Mouse (Mus musculus) midbrain, embryonic 11.5 days (tissue): Measurements from ENCODE around the gene Rnf135. TPM values are rescaled to one million over a fixed set of nuclear protein-coding genes. Genes with fewer than 3 reads are reported as not detected.
"Not testable (repeated sequence)": the region's sequence is repeated elsewhere in the genome, so short reads cannot be mapped to it uniquely, and the experiment has no call there.

Experiments
- ATAC-seq: fragments of 200-750 bp; cut with Nextera tagmentation; 2 replicates; pipeline ENCODE4 v1.8.0; 2017; ENCODE audit warnings: moderate TSS enrichment, moderate library complexity; ENCODE audit not compliant: low FRiP score
- DNase-seq: peaks from one replicate; pipeline ENCODE4 v3.0.0; 2015; ENCODE audit warnings: low spot score; ENCODE audit errors: missing footprints
- H3K27ac ChIP-seq: fragments of 300-500 bp; sonication (generic); 2 replicates; pipeline ENCODE4 v1.5.1; 2014; ENCODE audit warnings: low read depth, low read length
- H3K27me3 ChIP-seq: fragments of 300-500 bp; sonication (generic); 2 replicates; pipeline ENCODE4 v1.6.1; 2014; ENCODE audit warnings: mild to moderate bottlenecking, low read length, moderate library complexity, mixed read lengths; ENCODE audit not compliant: control insufficient read depth, insufficient read depth
- H3K36me3 ChIP-seq: fragments of 300-500 bp; sonication (generic); 2 replicates; pipeline ENCODE4 v1.6.1; 2014; ENCODE audit warnings: mild to moderate bottlenecking, low read length, moderate library complexity, mixed read lengths; ENCODE audit not compliant: control insufficient read depth, insufficient read depth
- H3K4me1 ChIP-seq: fragments of 300-500 bp; sonication (generic); 2 replicates; pipeline ENCODE4 v1.6.1; 2014; ENCODE audit warnings: low read length; ENCODE audit not compliant: control insufficient read depth, insufficient read depth
- H3K4me2 ChIP-seq: fragments of 300-500 bp; sonication (generic); 2 replicates; pipeline ENCODE4 v1.6.1; 2014; ENCODE audit warnings: mild to moderate bottlenecking, moderate library complexity
- H3K4me3 ChIP-seq: fragments of 300-500 bp; sonication (generic); 2 replicates; pipeline ENCODE4 v1.5.1; 2014; ENCODE audit warnings: low read depth, low read length
- H3K9ac ChIP-seq: fragments of 300-500 bp; sonication (generic); 2 replicates; pipeline ENCODE4 v1.6.1; 2014; ENCODE audit warnings: low read length
- H3K9me3 ChIP-seq: fragments of 300-500 bp; sonication (generic); 2 replicates; pipeline ENCODE4 v1.6.1; 2016; ENCODE audit warnings: low read length; ENCODE audit not compliant: control insufficient read depth
- WGBS: fragments of 180-500 bp; shearing (Covaris S2); extraction: QIAGEN DNeasy Blood & Tissue Kit; methylation state at CpG from one replicate; pipeline ENCODE4 v1.1.7; 2014; 5-methylcytosine and 5-hydroxymethylcytosine counted together
- polyA plus RNA-seq: library from polyadenylated mRNA; unstranded; fragments of >200 nt; fragmentation: Nextera tagmentation; extraction: Ambion mirVana; gene quantifications from 2 replicates; pipeline ENCODE4 v1.2.1, GENCODE M21; 2014

Rnf135 gene
- polyA plus RNA-seq, 1 experiment from 2014 or later: 2.1 TPM

DNA sequence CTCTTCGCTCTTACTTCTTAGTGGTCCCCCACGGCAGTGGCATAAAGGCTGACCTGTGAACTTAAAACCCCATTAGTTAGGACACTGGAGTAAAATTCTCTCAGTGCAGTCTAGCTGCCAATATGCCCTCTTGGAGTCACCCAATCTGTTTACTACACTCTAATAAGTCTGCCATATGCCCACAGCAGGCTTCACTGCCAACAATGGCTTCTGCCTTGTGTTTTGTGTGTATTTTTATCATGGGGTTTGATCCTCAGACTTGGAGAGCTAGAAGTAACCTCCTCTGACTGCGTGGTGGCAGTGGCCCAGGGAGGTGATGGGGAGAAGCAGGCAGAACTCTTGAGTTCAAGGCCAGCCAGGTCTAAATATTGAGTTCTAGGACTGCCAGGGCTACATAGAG lies 20.4 kb downstream of the Rnf135 start:
- WGBS: 76% methylated on average over 3 of the region's 3 CpGs
- H3K9me3 ChIP-seq: no peaks in the 10 kb centered on the region
- H3K4me2 ChIP-seq: no peak overlapping the region
- no peaks in the 10 kb centered on the region for H3K27me3 ChIP-seq
- H3K9ac ChIP-seq: no peak overlapping the region
- no peaks in the 10 kb centered on the region for H3K4me1 ChIP-seq
- no peak overlapping the region for H3K27ac ChIP-seq
- no peak for ATAC-seq
- H3K4me3 ChIP-seq: no peak overlapping the region
- H3K36me3 ChIP-seq: no peaks in the 10 kb centered on the region
- DNase-seq: no peak

DNA sequence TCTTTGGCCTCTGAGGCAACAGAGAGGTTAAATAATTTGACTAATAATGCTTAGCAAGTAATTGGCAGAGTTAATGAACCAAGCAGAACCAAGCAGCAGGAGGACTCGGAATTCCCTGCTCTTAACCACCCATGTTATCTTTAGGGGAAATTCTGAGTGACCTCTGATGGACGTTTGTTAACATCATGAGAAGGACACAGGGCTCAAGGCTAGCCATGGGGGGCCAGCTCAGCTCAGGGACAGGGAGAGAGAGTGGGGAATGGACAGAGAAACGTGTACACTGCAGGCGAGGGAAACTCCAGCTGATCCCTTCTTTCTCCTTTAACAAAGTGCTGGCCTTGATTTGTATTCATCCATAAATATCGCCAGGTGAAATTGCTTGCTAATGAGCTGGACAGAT lies 21.3 kb downstream of the Rnf135 start:
- DNase-seq (no peak), ATAC-seq (no peak)
- peaks cover 2% of the 10 kb centered on the region for H3K4me1 ChIP-seq
- H3K36me3 ChIP-seq: no peaks in the 10 kb centered on the region
- H3K4me2 ChIP-seq: no peak overlapping the region
- no peak overlapping the region for H3K27ac ChIP-seq
- H3K9ac ChIP-seq: no peak overlapping the region
- WGBS: 58% methylated on average over 5 of the region's 5 CpGs
- no peaks in the 10 kb centered on the region for H3K9me3 ChIP-seq
- no peak overlapping the region for H3K4me3 ChIP-seq
- H3K27me3 ChIP-seq: no peaks in the 10 kb centered on the region

DNA sequence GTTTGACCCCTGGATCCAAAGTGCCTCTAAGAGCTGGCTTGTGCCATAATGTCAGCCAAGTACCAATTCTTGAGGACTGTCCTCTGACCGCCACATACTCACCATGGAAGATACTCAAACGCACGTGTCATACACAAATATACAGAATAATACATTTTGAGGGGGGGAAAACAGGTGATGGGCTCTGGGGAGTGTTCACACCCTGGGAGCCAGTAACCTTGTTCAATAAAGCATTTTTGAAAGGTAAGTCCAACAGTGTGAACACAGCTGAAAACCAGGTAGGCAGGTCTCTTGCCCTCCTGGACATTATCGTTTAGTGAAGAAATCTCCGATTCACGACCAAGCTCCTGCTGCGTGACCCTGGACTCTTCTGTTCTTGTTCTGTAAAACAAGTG lies 24.8 kb downstream of the Rnf135 start:
- ATAC-seq: no peak; the same call in 1 of the 2 replicates
- peak overlapping the region; percentile 76; the same call in 1 of the 2 replicates for H3K4me3 ChIP-seq

DNA sequence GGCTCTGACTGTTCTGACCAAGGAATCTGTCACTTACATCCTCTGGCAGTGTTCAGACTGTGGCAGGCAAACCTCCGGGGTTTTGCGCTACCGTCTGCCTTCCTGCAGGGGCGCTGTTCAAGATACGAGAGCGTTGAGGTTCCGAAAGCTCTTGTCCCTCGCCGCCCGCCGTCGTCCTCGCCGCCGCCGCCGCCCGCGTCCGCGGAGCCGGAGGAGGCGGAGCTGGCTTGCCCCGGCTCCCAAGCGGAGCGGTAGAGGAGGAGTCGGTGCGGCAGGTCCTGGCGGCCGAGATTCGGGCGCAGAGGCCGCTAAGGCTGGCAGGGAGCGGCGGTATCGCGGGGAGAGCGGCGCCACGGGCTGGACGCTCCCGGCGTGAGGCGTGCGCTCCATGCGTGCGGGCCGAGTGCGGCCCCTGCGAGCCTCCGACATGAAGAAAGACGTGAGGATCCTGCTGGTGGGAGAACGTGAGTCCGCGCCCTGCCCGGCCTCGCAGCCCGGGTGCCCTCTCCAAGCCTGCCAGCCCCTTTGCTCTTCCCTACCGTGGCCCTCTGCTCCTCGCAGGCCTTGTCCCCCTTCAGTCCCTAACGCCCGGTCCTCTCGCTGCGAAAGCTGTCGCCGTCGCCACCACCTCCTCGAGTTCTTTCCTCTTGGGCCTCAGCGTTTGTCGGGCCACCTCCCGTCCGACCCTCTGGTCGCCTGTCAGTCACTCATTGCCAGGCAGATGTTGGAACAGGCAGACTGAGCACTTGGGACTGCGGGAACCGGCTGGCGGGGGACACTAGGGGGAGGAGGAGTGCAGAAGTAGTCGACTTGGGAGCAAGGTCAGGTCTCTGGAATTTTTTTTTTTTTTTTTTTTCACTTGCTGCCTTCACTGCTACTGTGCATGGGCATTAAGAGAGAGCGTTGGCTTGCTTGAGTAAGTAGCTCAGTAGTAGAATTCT lies 25.5 kb downstream of the Rnf135 start, which contains the start of gene Rhot1:
Gene Rhot1, plus strand, starts transcription at position 160 of the 941 bp plus-strand sequence.
- Histone ChIP-seq H3K36me3 (no peaks in the 10 kb centered on the region), H3K4me2 (peak within 1 kb of the TSS; percentile 58), H3K27me3 (no peaks in the 10 kb centered on the region), H3K27ac (peak within 1 kb of the TSS; percentile 85), H3K9me3 (no peaks in the 10 kb centered on the region), H3K4me3 (peak within 1 kb of the TSS; percentile 76), H3K4me1 (peaks cover 8% of the 10 kb centered on the region), H3K9ac (peak within 1 kb of the TSS; percentile 84)
- ATAC-seq: peak; percentile 93
- under 1% methylated on average over 68 of the region's 78 CpGs for WGBS
- DNase-seq: peak; percentile 99

More for the DNA sequence above, 24.8 kb downstream of the Rnf135 start:
- Histone ChIP-seq H3K27me3 (no peaks in the 10 kb centered on the region), H3K27ac (no peak overlapping the region), H3K36me3 (no peaks in the 10 kb centered on the region), H3K4me1 (peaks cover 8% of the 10 kb centered on the region), H3K9ac (no peak overlapping the region), H3K4me2 (no peak overlapping the region), H3K9me3 (no peaks in the 10 kb centered on the region)
- 34% methylated on average over 7 of the region's 7 CpGs for WGBS
- DNase-seq: peak; percentile 88

DNA sequence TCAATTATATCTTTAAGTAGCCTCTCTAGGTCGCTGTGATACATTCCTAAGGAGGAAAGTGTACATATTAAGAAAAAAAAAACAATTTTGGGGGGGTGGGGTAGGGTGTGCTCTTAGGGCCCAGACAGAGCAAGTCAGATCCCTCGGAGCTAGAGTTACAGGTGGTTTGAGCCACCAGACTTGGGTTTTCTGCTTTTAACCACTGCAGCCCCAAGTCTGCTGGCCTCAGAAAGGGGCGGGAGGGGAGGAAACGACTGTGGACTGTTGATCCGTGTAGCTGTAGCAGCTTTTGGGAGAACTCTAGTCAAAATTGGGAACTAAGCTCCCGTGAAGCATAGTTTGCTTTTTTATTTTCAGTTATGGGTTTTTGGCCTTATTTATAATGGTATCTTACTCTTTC lies 26.7 kb downstream of the Rnf135 start:
- Histone ChIP-seq H3K36me3 (no peaks in the 10 kb centered on the region), H3K9ac (no peak overlapping the region), H3K27ac (no peak overlapping the region), H3K4me2 (peak overlapping the region; percentile 58), H3K9me3 (no peaks in the 10 kb centered on the region), H3K4me3 (no peak overlapping the region), H3K4me1 (peaks cover 8% of the 10 kb centered on the region), H3K27me3 (no peaks in the 10 kb centered on the region)
- WGBS: 57% methylated on average over 6 of the region's 6 CpGs
- ATAC-seq: no peak
- DNase-seq: no peak

- Histone ChIP-seq H3K4me1 (peaks cover 8% of the 10 kb centered on the region), H3K4me3 (no peak overlapping the region), H3K27me3 (no peaks in the 10 kb centered on the region), H3K4me2 (no peak overlapping the region), H3K9me3 (no peaks in the 10 kb centered on the region), H3K9ac (no peak overlapping the region), H3K27ac (no peak overlapping the region), H3K36me3 (no peaks in the 10 kb centered on the region)
- ATAC-seq (no peak), DNase-seq (no peak)
- WGBS: 89% methylated on average over 2 of the region's 2 CpGs
These were observed 28.6 kb downstream of the Rnf135 start for GRCm38 (mm10) chr11:80212282-80212681.

GRCm38 (mm10) chr11:80215291-80215690 lies 31.6 kb downstream of the Rnf135 start:
- H3K27me3 ChIP-seq: no peaks in the 10 kb centered on the region
- H3K9me3 ChIP-seq: no peaks in the 10 kb centered on the region
- H3K36me3 ChIP-seq: no peaks in the 10 kb centered on the region
- H3K4me2 ChIP-seq: no peak overlapping the region
- WGBS: 89% methylated on average over 3 of the region's 3 CpGs
- H3K9ac ChIP-seq: no peak overlapping the region
- no peak overlapping the region for H3K4me3 ChIP-seq
- ATAC-seq: no peak
- H3K4me1 ChIP-seq: peaks cover 2% of the 10 kb centered on the region
- DNase-seq: no peak
- no peak overlapping the region for H3K27ac ChIP-seq

DNA sequence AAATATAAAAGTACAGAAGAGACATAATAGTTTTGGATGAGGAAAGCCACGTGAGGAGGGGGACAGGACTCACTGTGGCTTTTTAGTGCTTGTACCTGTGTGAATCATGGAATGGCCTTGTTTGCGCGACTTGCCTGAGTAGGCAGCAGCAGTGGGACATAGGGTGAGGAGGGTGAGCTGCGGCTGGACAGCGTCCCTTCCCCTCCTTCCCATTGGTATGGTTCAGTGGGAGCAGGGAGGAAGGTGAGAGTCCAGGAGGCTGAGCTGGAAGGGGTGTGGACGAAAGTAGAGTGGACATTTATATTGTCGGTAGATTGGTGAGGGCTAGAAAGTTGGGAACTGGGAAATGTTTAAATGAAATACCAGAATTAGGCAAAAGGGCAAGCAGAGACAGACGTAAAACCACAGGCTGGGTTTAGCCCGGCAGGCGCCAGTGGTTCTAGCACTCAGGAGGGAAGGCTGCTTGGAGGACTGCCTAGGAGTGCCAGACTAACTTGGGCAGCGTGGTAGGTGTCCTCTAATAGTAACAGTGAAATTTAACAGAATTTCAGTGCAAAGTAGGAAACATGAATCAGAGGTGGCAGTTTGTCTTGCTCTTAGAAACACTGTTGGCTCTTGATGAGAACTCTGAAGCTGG lies 35.1 kb downstream of the Rnf135 start:
- peaks cover 3% of the 10 kb centered on the region for H3K36me3 ChIP-seq
- no peak for DNase-seq

DNA sequence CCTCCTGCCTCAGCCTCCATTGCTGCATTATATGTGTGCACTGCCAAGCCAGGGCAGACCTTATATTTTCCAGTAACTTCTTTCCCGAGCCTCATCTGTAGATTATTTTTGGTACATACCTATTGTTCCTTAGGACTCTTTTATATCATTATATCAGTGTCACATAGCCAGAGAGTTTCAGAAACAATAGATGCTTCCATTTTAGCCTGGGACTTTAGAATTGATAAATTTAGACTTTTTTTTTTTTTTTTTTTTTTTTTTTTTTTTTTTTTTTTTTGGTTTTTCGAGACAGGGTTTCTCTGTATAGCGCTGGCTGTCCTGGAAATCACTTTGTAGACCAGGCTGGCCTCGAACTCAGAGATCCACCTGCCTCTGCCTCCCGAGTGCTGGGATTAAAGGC lies 46.4 kb downstream of the Rnf135 start:
- not testable (repeated sequence) for DNase-seq, ATAC-seq, H3K36me3 ChIP-seq, H3K4me2 ChIP-seq, H3K9me3 ChIP-seq, H3K4me3 ChIP-seq, H3K9ac ChIP-seq, H3K27ac ChIP-seq, H3K4me1 ChIP-seq, H3K27me3 ChIP-seq
- 90% methylated on average over 5 of the region's 5 CpGs for WGBS

More for the DNA sequence above, 35.1 kb downstream of the Rnf135 start:
- 87% methylated on average over 11 of the region's 11 CpGs for WGBS
- no peak overlapping the region for H3K4me3 ChIP-seq
- H3K9me3 ChIP-seq: no peaks in the 10 kb centered on the region
- no peak for ATAC-seq
- H3K4me2 ChIP-seq: no peak overlapping the region
- H3K27ac ChIP-seq: no peak overlapping the region
- H3K9ac ChIP-seq: no peak overlapping the region
- H3K27me3 ChIP-seq: no peaks in the 10 kb centered on the region
- H3K4me1 ChIP-seq: no peaks in the 10 kb centered on the region
